ENCODE assay signal across 7 mouse cellular contexts in genomic region chr19:16598653-16599297, GRCm38 (mm10).
DNase-seq lines count a peak whose midpoint lies in the region; ATAC-seq lines count a peak whose summit lies in the region.

No protein-coding gene starts in this region.

- intact Hi-C loops in heart, postnatal 14 days (cut with DNase I) = loop anchor here (1.0 to 5.0 kb wide), 4 partner anchors 164 to 600 kb away; partner anchors contain the start of gene Gna14

- DNase-seq in MN1 (ENCODE audit: low spot score) = peak; percentile 26
- DNase-seq in embryo, embryonic 10.5 days (ENCODE audit: low spot score) = peak; percentile 31
- peak; percentile 15 to 27 for DNase-seq in heart, postnatal 14 days
- peak; percentile 30 to 69 for DNase-seq in lung, postnatal 4 days
- DNase-seq in B cell, adult 2 months = no peak
- no peak for DNase-seq in left cerebral cortex, adult 11 months (ENCODE audit: low spot score)

- ATAC-seq in monocyte, adult 5-6 weeks (replicated peaks; ENCODE audit: insufficient number of reproducible peaks, low FRiP score, low TSS enrichment, poor library complexity, severe bottlenecking) = no peak

Comparison
In these comparisons a context has a peak if more than half of its experiments do, and no peak if none do; other contexts are left out.
1. DNase-seq: peak in MN1 (single experiment), embryo, embryonic 10.5 days (single experiment), heart, postnatal 14 days (2 of 2) and lung, postnatal 4 days (2 of 2); none in B cell, adult 2 months (0 of 2) and left cerebral cortex, adult 11 months (single experiment).